Mouse (Mus musculus) heart, embryonic 11.5 days (tissue): ENCODE results near the gene Rhox13. TPM values are rescaled to one million over a fixed set of nuclear protein-coding genes. Genes with fewer than 3 reads are reported as not detected.

Experiments used
- ATAC-seq: fragments of 200-750 bp; cut with Nextera tagmentation; replicated peaks from 2 replicates; pipeline ENCODE4 v1.8.0; 2017; ENCODE audit warnings: moderate library complexity; ENCODE audit not compliant: insufficient number of reproducible peaks, low FRiP score, low TSS enrichment
- H3K27ac ChIP-seq: fragments of 300-500 bp; sonication (generic); 2 replicates; pipeline ENCODE4 v1.5.1; 2014; ENCODE audit warnings: mild to moderate bottlenecking, low read depth, low read length
- H3K27me3 ChIP-seq: fragments of 300-500 bp; sonication (generic); 2 replicates; pipeline ENCODE4 v1.6.1; 2014; ENCODE audit warnings: mild to moderate bottlenecking, low read length, mixed read lengths; ENCODE audit not compliant: control insufficient read depth, insufficient read depth
- H3K36me3 ChIP-seq: fragments of 300-500 bp; sonication (generic); 2 replicates; pipeline ENCODE4 v1.6.1; 2014; ENCODE audit warnings: mild to moderate bottlenecking, low read length, moderate library complexity, mixed read lengths; ENCODE audit not compliant: control insufficient read depth, insufficient read depth
- H3K4me1 ChIP-seq: fragments of 300-500 bp; sonication (generic); 2 replicates; pipeline ENCODE4 v1.6.1; 2014; ENCODE audit warnings: low read length; ENCODE audit not compliant: control insufficient read depth, insufficient read depth
- H3K4me2 ChIP-seq: fragments of 300-500 bp; sonication (generic); 2 replicates; pipeline ENCODE4 v1.6.1; 2014; ENCODE audit warnings: mild to moderate bottlenecking, moderate library complexity
- H3K4me3 ChIP-seq: fragments of 300-500 bp; sonication (generic); 2 replicates; pipeline ENCODE4 v1.5.1; 2014; ENCODE audit warnings: low read depth, low read length
- H3K9ac ChIP-seq: fragments of 300-500 bp; sonication (generic); 2 replicates; pipeline ENCODE4 v1.6.1; 2014; ENCODE audit warnings: mild to moderate bottlenecking, low read depth, low read length, moderate library complexity
- H3K9me3 ChIP-seq: fragments of 300-500 bp; sonication (generic); replicated peaks from 2 replicates; pipeline ENCODE4 v1.6.1; 2016; ENCODE audit warnings: low read length; ENCODE audit not compliant: control insufficient read depth
- WGBS: fragments of 180-500 bp; shearing (Covaris S2); extraction: QIAGEN DNeasy Blood & Tissue Kit; methylation state at CpG from one replicate; pipeline ENCODE4 v1.1.7; 2014; ENCODE audit not compliant: insufficient replicate concordance; 5-methylcytosine and 5-hydroxymethylcytosine counted together
- polyA plus RNA-seq: library from polyadenylated mRNA; unstranded; fragments of >200 nt; fragmentation: Nextera tagmentation; extraction: Ambion mirVana; gene quantifications from 2 replicates; pipeline ENCODE4 v1.2.1, GENCODE M21; 2014

Gene Rhox13
- not detected in 2 replicates for polyA plus RNA-seq

GRCm38 (mm10) chrX:38120982-38121381 is at the start of gene Rhox13:
TSS of gene Rhox13 (plus strand) at chrX:38121219.
- Histone ChIP-seq H3K27me3 (no peaks in the 10 kb centered on the region), H3K4me2 (no peak within 1 kb of the TSS), H3K27ac (no peak within 1 kb of the TSS), H3K4me1 (no peaks in the 10 kb centered on the region), H3K9ac (no peak within 1 kb of the TSS), H3K36me3 (no peaks in the 10 kb centered on the region), H3K9me3 (peaks cover 11% of the 10 kb centered on the region), H3K4me3 (no peak within 1 kb of the TSS)
- ATAC-seq = no peak
- 85% methylated on average over 20 of the region's 20 CpGs for WGBS

- no peaks in the 10 kb centered on the region for H3K27me3 ChIP-seq
- H3K4me1 ChIP-seq = no peaks in the 10 kb centered on the region
- 14% methylated on average over 12 of the region's 12 CpGs for WGBS
- no peak overlapping the region for H3K4me3 ChIP-seq
- H3K4me2 ChIP-seq = no peak overlapping the region
- H3K27ac ChIP-seq = no peak overlapping the region
- H3K36me3 ChIP-seq = no peaks in the 10 kb centered on the region
- no peak for ATAC-seq
- H3K9me3 ChIP-seq = no peaks in the 10 kb centered on the region
- no peak overlapping the region for H3K9ac ChIP-seq
These were observed 36.8 kb upstream of the Rhox13 start for GRCm38 (mm10) chrX:38084226-38084625.

GRCm38 (mm10) chrX:38085041-38085440 is 36.0 kb upstream of the Rhox13 start, which contains the start of gene Rhox11:
TSS of gene Rhox11 (minus strand) at chrX:38085141.
- Histone ChIP-seq H3K9ac (no peak within 1 kb of the TSS), H3K9me3 (no peaks in the 10 kb centered on the region), H3K27me3 (no peaks in the 10 kb centered on the region), H3K4me1 (no peaks in the 10 kb centered on the region), H3K36me3 (no peaks in the 10 kb centered on the region), H3K4me3 (no peak within 1 kb of the TSS), H3K4me2 (no peak within 1 kb of the TSS), H3K27ac (no peak within 1 kb of the TSS)
- WGBS = 77% methylated on average over 9 of the region's 9 CpGs
- no peak for ATAC-seq

- Histone ChIP-seq H3K9ac (no peak within 1 kb of the TSS), H3K4me2 (no peak within 1 kb of the TSS), H3K36me3 (no peaks in the 10 kb centered on the region), H3K4me3 (no peak within 1 kb of the TSS), H3K27me3 (no peaks in the 10 kb centered on the region), H3K4me1 (no peaks in the 10 kb centered on the region), H3K27ac (no peak within 1 kb of the TSS), H3K9me3 (no peaks in the 10 kb centered on the region)
- 62% methylated on average over 4 of the region's 4 CpGs for WGBS
- no peak for ATAC-seq
These were observed 10.2 kb upstream of the Rhox13 start, which contains the start of gene Rhox12 for GRCm38 (mm10) chrX:38110807-38111206. TSS of gene Rhox12 (minus strand) at chrX:38110907.

GRCm38 (mm10) chrX:38121478-38121877 is 459 bp downstream of the Rhox13 start:
- Histone ChIP-seq H3K4me2 (no peak overlapping the region), H3K27ac (no peak overlapping the region), H3K4me1 (no peaks in the 10 kb centered on the region), H3K36me3 (no peaks in the 10 kb centered on the region), H3K9me3 (peaks cover 11% of the 10 kb centered on the region), H3K9ac (no peak overlapping the region), H3K27me3 (no peaks in the 10 kb centered on the region), H3K4me3 (no peak overlapping the region)
- no peak for ATAC-seq
- WGBS = 80% methylated on average over 28 of the region's 34 CpGs

- Histone ChIP-seq H3K4me1 (no peaks in the 10 kb centered on the region), H3K27ac (no peak overlapping the region), H3K27me3 (no peaks in the 10 kb centered on the region), H3K4me2 (no peak overlapping the region), H3K9ac (no peak overlapping the region), H3K9me3 (no peaks in the 10 kb centered on the region), H3K36me3 (no peaks in the 10 kb centered on the region), H3K4me3 (no peak overlapping the region)
- 63% methylated on average over 1 of the region's 1 CpGs for WGBS
- ATAC-seq = no peak
These were observed 38.1 kb downstream of the Rhox13 start for GRCm38 (mm10) chrX:38159097-38159496.

- Histone ChIP-seq H3K27ac (no peak overlapping the region), H3K9me3 (no peaks in the 10 kb centered on the region), H3K9ac (no peak overlapping the region), H3K27me3 (no peaks in the 10 kb centered on the region), H3K4me3 (no peak overlapping the region), H3K4me1 (no peaks in the 10 kb centered on the region), H3K36me3 (no peaks in the 10 kb centered on the region), H3K4me2 (no peak overlapping the region)
- no peak for ATAC-seq
- WGBS = 80% methylated on average over 3 of the region's 3 CpGs
These were observed 44.3 kb downstream of the Rhox13 start for GRCm38 (mm10) chrX:38165315-38165714.

GRCm38 (mm10) chrX:38166064-38166463 is 45.0 kb downstream of the Rhox13 start:
- Histone ChIP-seq H3K4me3 (no peak overlapping the region), H3K27me3 (no peaks in the 10 kb centered on the region), H3K9ac (no peak overlapping the region), H3K36me3 (no peaks in the 10 kb centered on the region), H3K27ac (no peak overlapping the region), H3K4me1 (no peaks in the 10 kb centered on the region), H3K4me2 (no peak overlapping the region), H3K9me3 (no peaks in the 10 kb centered on the region)
- WGBS = 65% methylated on average over 9 of the region's 9 CpGs
- no peak for ATAC-seq

- no peaks in the 10 kb centered on the region for H3K36me3 ChIP-seq
- H3K27ac ChIP-seq = no peak overlapping the region
- no peaks in the 10 kb centered on the region for H3K4me1 ChIP-seq
- no peak overlapping the region for H3K4me2 ChIP-seq
- H3K9ac ChIP-seq = no peak overlapping the region
- H3K27me3 ChIP-seq = no peaks in the 10 kb centered on the region
- 69% methylated on average over 4 of the region's 4 CpGs for WGBS
- H3K9me3 ChIP-seq = no peaks in the 10 kb centered on the region
- no peak for ATAC-seq
- no peak overlapping the region for H3K4me3 ChIP-seq
These were observed 45.6 kb downstream of the Rhox13 start for GRCm38 (mm10) chrX:38166592-38166991.
